Mouse (Mus musculus) central nervous system, embryonic 11.5 days (tissue): ENCODE data around the gene Cchcr1. TPM values are rescaled to one million over a fixed set of nuclear protein-coding genes. Genes with fewer than 3 reads are reported as not detected.

Experiments used
- polyA plus RNA-seq: library from polyadenylated mRNA; depleted of rRNA; stranded (reverse); fragments of >200 nt; gene quantifications from 2 replicates; pipeline ENCODE4 v1.2.3, GENCODE M21; 2012; rRNA removed

The Cchcr1 gene
- polyA plus RNA-seq, result 36.9 and 61.2 TPM in 2 replicates

GRCm38 (mm10) chr17:35516652-35517500, at the start of gene Cchcr1, which contains the start of gene Tcf19:
Gene Cchcr1 (plus strand): TSS chr17:35517100.
Gene Tcf19 (minus strand): TSS chr17:35516824.

GRCm38 (mm10) chr17:35469842-35470751, 46.8 kb upstream of the Cchcr1 start, which contains the start of gene H2-Q10:
Gene H2-Q10 (plus strand): TSS chr17:35470089.

GRCm38 (mm10) chr17:35505776-35506175, 11.1 kb upstream of the Cchcr1 start, which contains the start of gene Pou5f1:
Gene Pou5f1 (plus strand): TSS chr17:35506018.

GRCm38 (mm10) chr17:35532901-35533300, 16.0 kb downstream of the Cchcr1 start, which contains the start of gene Psors1c2:
Gene Psors1c2 (plus strand): TSS chr17:35533201.

GRCm38 (mm10) chr17:35551881-35552414, 35.0 kb downstream of the Cchcr1 start, which contains the start of gene Cdsn:
Gene Cdsn (plus strand): TSS chr17:35552128.

GRCm38 (mm10) chr17:35567150-35567549, 50.2 kb downstream of the Cchcr1 start, which contains the start of gene 2300002M23Rik:
Gene 2300002M23Rik (plus strand): TSS chr17:35567450.

Other genes starting within 250 kb of the Cchcr1 start
- gene H2-Q1, start 196.7 kb upstream of the Cchcr1 start, polyA plus RNA-seq, result 0.04 and 0.06 TPM in 2 replicates
- 0.43 and 1.0 TPM in 2 replicates for gene H2-Q2, start 174.9 kb upstream of the Cchcr1 start, polyA plus RNA-seq
- 9.9 and 11.3 TPM in 2 replicates for gene H2-Q4, start 137.5 kb upstream of the Cchcr1 start, polyA plus RNA-seq
- 1.5 and 2.1 TPM in 2 replicates for gene H2-Q6, start 92.2 kb upstream of the Cchcr1 start, polyA plus RNA-seq
- 15.0 and 17.0 TPM in 2 replicates for gene H2-Q7, start 77.9 kb upstream of the Cchcr1 start, polyA plus RNA-seq
- gene H2-Q10, start 47.0 kb upstream of the Cchcr1 start, polyA plus RNA-seq, result 2.2 and 4.0 TPM in 2 replicates
- gene Pou5f1, start 11.1 kb upstream of the Cchcr1 start, polyA plus RNA-seq, result 0.24 and 0.57 TPM in 2 replicates
- 31.4 and 45.2 TPM in 2 replicates for gene Tcf19, start 276 bp upstream of the Cchcr1 start, polyA plus RNA-seq
- 1.4 and 1.9 TPM in 2 replicates for gene Psors1c2, start 16.1 kb downstream of the Cchcr1 start, polyA plus RNA-seq
- gene Cdsn, start 35.0 kb downstream of the Cchcr1 start, polyA plus RNA-seq, result 0.04 TPM in 2 replicates
- not detected in 2 replicates for gene 2300002M23Rik, start 50.4 kb downstream of the Cchcr1 start, polyA plus RNA-seq
- not detected in 2 replicates for gene Sfta2, start 84.4 kb downstream of the Cchcr1 start, polyA plus RNA-seq
- not detected in 2 replicates for gene Gm9573, start 109.5 kb downstream of the Cchcr1 start, polyA plus RNA-seq
- 0.08 and 0.16 TPM in 2 replicates for gene Mucl3, start 126.6 kb downstream of the Cchcr1 start, polyA plus RNA-seq
- 31.5 and 40.9 TPM in 2 replicates for gene Vars2, start 150.5 kb downstream of the Cchcr1 start, polyA plus RNA-seq
- 40.9 and 46.6 TPM in 2 replicates for gene Gtf2h4, start 156.6 kb downstream of the Cchcr1 start, polyA plus RNA-seq
- gene Ddr1, start 187.5 kb downstream of the Cchcr1 start, polyA plus RNA-seq, result 85.4 and 116 TPM in 2 replicates